Mouse (Mus musculus) embryonic fibroblast, embryonic 13.5 days (primary cell): ENCODE data around the gene Ago3.

Experiments used
- CTCF ChIP-seq: IDR thresholded peaks from 2 replicates; pipeline ENCODE4 v1.5.1; 2011; ENCODE audit warnings: mild to moderate bottlenecking, control low read depth, low read length, moderate library complexity, borderline replicate concordance; ENCODE audit not compliant: insufficient read depth
- POLR2A ChIP-seq: IDR thresholded peaks from 2 replicates; pipeline ENCODE4 v1.6.1; 2011; ENCODE audit warnings: low read depth, mild to moderate bottlenecking, control low read depth, low read length, moderate library complexity

DNA sequence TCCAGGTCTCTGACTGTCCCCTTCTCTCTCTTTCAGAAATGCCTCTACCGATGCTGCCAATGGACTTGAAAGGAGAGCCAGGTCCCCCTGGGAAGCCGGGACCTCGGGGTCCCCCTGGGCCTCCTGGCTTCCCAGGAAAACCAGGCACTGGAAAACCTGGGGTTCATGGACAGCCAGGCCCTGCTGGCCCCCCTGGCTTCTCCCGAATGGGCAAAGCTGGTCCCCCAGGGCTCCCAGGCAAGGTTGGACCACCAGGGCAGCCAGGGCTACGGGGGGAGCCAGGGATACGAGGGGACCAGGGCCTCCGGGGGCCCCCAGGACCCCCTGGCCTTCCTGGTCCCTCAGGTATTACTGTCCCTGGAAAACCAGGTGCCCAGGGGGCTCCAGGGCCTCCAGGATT is 119.0 kb downstream of the Ago3 start:
- TF ChIP-seq POLR2A (no peak), CTCF (no peak)
